Mouse (Mus musculus): ENCODE data around the gene Tnip1. TPM values are rescaled to one million over a fixed set of nuclear protein-coding genes. Genes with fewer than 3 reads are reported as not detected.

The Tnip1 gene
- 10 to 100 TPM; 29.5 to 33.7 TPM for total RNA-seq (2021)

GRCm38 (mm10) chr11:54962810-54963209 lies at the start of gene Tnip1:
TSS of gene Tnip1 (minus strand) at chr11:54962917.
- peak; percentile 42 for DNase-seq

GRCm38 (mm10) chr11:55011440-55011839 lies 48.7 kb upstream of the Tnip1 start:
- no peak for DNase-seq

- no peak for DNase-seq
Measured at GRCm38 (mm10) chr11:55008230-55008629, 45.5 kb upstream of the Tnip1 start.

GRCm38 (mm10) chr11:55005684-55006083 lies 43.0 kb upstream of the Tnip1 start:
- no peak for DNase-seq

- DNase-seq = no peak
Measured at GRCm38 (mm10) chr11:55004970-55005502, 42.3 kb upstream of the Tnip1 start.

GRCm38 (mm10) chr11:54998708-54999107 lies 36.0 kb upstream of the Tnip1 start:
- DNase-seq = no peak

GRCm38 (mm10) chr11:54998284-54998683 lies 35.6 kb upstream of the Tnip1 start:
- DNase-seq = peak; percentile 72

GRCm38 (mm10) chr11:54996176-54996575 lies 33.5 kb upstream of the Tnip1 start:
- no peak for DNase-seq

GRCm38 (mm10) chr11:54989920-54990319 lies 27.2 kb upstream of the Tnip1 start:
- DNase-seq = no peak

- no peak for DNase-seq
Measured at GRCm38 (mm10) chr11:54988754-54989349, 26.1 kb upstream of the Tnip1 start.

GRCm38 (mm10) chr11:54987974-54988373 lies 25.3 kb upstream of the Tnip1 start:
- DNase-seq = peak; percentile 66

- no peak for DNase-seq
Measured at GRCm38 (mm10) chr11:54985086-54985485, 22.4 kb upstream of the Tnip1 start.

GRCm38 (mm10) chr11:54984581-54984980 lies 21.9 kb upstream of the Tnip1 start:
- DNase-seq = no peak

GRCm38 (mm10) chr11:54984085-54984484 lies 21.4 kb upstream of the Tnip1 start:
- peak; percentile 85 for DNase-seq

GRCm38 (mm10) chr11:54982520-54982919 lies 19.8 kb upstream of the Tnip1 start:
- DNase-seq = no peak

GRCm38 (mm10) chr11:54981630-54982029 lies 18.9 kb upstream of the Tnip1 start:
- no peak for DNase-seq

GRCm38 (mm10) chr11:54977385-54977937 lies 14.7 kb upstream of the Tnip1 start:
- no peak for DNase-seq

GRCm38 (mm10) chr11:54976351-54976750 lies 13.6 kb upstream of the Tnip1 start:
- no peak for DNase-seq

- no peak for DNase-seq
Measured at GRCm38 (mm10) chr11:54975756-54976155, 13.0 kb upstream of the Tnip1 start.

GRCm38 (mm10) chr11:54975340-54975739 lies 12.6 kb upstream of the Tnip1 start:
- no peak for DNase-seq

GRCm38 (mm10) chr11:54974639-54975038 lies 11.9 kb upstream of the Tnip1 start:
- no peak for DNase-seq

GRCm38 (mm10) chr11:54973481-54974212 lies 10.9 kb upstream of the Tnip1 start:
- peak; percentile 66 for DNase-seq

- no peak for DNase-seq
Measured at GRCm38 (mm10) chr11:54972789-54973188, 10.1 kb upstream of the Tnip1 start.
